Mouse (Mus musculus) T-helper 2 cell (primary cell): ENCODE measurements around the gene AW549877.

Source experiments
- in situ Hi-C: fragments of 300-600 bp; cut with MboI, MseI; formaldehyde crosslinking; loops from one replicate; pipeline ENCODE4 v1.15.1; 2025; ENCODE audit warnings: high pct_unique_total_duplicates

The AW549877 gene

GRCm38 (mm10) chr15:3987981-3988380 is 7.6 kb downstream of the AW549877 start:
- in situ Hi-C loops: loop anchor here (25.0 kb wide), 1 partner anchor 1124 kb away; the partner anchor contains the start of genes Card6 and Rpl37

- in situ Hi-C loops: loop anchor here (25.0 kb wide), 1 partner anchor 1127 kb away; the partner anchor contains the start of genes Card6 and Rpl37
Measured at GRCm38 (mm10) chr15:3984876-3985275, 10.7 kb downstream of the AW549877 start.

GRCm38 (mm10) chr15:3982732-3983131 is 12.8 kb downstream of the AW549877 start:
- in situ Hi-C loops: loop anchor here (25.0 kb wide), 1 partner anchor 1130 kb away; the partner anchor contains the start of genes Card6 and Rpl37

- in situ Hi-C loops: loop anchor here (25.0 kb wide), 1 partner anchor 1132 kb away; the partner anchor contains the start of genes Card6 and Rpl37
Measured at GRCm38 (mm10) chr15:3979871-3980270, 15.7 kb downstream of the AW549877 start.

GRCm38 (mm10) chr15:3979061-3979848 is 16.3 kb downstream of the AW549877 start, which contains the start of gene Fbxo4:
Gene Fbxo4 (minus strand): TSS chr15:3979573.
- in situ Hi-C loops: loop anchor here (25.0 kb wide), 1 partner anchor 1133 kb away; the partner anchor contains the start of genes Card6 and Rpl37

- in situ Hi-C loops: loop anchor here (25.0 kb wide), 1 partner anchor 1134 kb away; the partner anchor contains the start of genes Card6 and Rpl37
Measured at GRCm38 (mm10) chr15:3978279-3978678, 17.3 kb downstream of the AW549877 start.

DNA sequence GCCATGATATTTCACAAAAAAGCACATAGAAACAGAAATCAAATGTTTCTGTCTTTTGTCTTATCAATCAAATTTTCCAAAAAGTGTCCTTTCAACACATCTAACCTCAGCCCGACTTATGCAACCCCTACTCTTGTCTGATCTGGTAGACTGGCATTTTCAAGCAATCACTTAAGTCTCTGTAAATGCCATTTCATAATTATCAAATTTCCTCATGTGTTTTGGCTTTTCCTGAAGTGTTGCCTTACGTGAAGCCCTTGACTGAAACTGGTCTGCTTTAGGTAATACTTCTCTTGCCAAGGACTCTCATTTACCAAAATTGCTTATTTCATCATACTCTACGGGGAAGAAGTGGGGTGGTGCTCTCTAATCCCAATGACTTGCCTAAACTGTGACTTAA is 22.2 kb downstream of the AW549877 start:
- in situ Hi-C loops: no loop called here

GRCm38 (mm10) chr15:3970193-3970592 is 25.4 kb downstream of the AW549877 start:
- in situ Hi-C loops: no loop called here

DNA sequence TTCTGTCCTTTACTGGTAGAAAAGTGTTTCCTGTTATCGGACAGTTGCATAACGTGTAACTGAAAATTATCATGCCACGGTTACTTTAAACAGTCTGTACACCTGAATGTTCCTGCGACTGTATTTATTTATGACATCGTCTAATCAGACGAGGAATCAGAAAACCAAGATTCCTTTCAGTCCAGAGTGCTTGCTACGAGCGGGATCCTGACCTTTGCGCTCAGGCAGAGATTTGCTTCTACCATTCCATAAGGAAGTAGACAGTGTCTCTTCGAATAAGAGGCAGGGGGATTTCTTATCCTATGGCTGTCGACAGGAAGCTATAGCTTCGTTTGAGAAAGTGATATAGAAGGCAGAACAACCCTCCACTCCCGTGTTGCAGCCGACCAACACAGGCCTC is 25.8 kb downstream of the AW549877 start:
- in situ Hi-C loops: no loop called here

GRCm38 (mm10) chr15:3962251-3962650 is 33.3 kb downstream of the AW549877 start:
- in situ Hi-C loops: no loop called here

- in situ Hi-C loops: no loop called here
Measured at GRCm38 (mm10) chr15:3960094-3960493, 35.5 kb downstream of the AW549877 start.

DNA sequence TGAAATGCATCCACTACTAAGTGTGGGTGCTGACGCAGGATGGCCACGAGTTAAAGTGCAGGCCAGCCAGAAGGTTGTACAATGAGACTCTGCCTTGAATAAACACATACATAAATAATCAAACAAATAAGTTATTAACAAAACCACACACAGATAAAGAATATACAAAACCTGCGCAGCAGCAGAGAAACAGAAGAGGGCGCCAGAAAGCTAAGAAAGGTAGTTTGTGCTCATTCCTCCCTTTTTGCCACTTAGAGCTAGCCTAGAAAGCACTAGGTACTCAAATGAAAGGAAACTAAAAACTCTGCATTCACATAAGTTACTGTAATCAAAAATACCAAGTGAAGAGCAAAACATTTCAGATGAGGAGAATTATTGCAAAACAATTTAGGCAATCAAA is 37.6 kb downstream of the AW549877 start:
- in situ Hi-C loops: loop anchor here (10.0 kb wide), 1 partner anchor 1087 kb away; no protein-coding TSS in a partner anchor

- in situ Hi-C loops: loop anchor here (10.0 kb wide), 1 partner anchor 1090 kb away; no protein-coding TSS in a partner anchor
Measured at GRCm38 (mm10) chr15:3954971-3955370, 40.6 kb downstream of the AW549877 start.

GRCm38 (mm10) chr15:3938132-3938531 is 57.4 kb downstream of the AW549877 start:
- in situ Hi-C loops: no loop called here

DNA sequence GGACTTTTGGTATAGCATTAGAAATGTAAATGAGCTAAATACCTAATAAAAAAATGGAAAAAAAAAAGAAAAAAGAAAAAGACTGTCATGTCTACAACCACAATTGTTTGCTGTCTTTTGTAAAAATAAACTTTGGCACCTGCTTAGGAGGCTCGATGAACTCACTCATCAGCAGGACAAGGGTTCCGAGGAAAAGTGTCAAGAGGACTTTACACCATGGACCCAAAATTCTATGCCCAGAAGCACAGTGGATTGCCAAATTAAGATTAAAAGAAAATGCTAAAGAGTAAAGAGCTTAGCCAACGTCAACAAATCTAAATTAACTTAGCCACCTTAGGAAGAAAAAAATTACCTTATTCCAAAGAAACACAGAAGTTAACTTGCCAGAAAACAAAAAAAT is 59.5 kb downstream of the AW549877 start:
- in situ Hi-C loops: no loop called here

- in situ Hi-C loops: no loop called here
Measured at GRCm38 (mm10) chr15:3933466-3933865, 62.1 kb downstream of the AW549877 start.
